Mouse (Mus musculus) kidney, postnatal 14 days (tissue): ENCODE measurements around the gene Gm10961.

Experiments
- DNase-seq: peaks from one replicate; pipeline ENCODE4 v3.0.0; 2022; ENCODE audit warnings: mixed read lengths

Gene Gm10961

GRCm38 (mm10) chr3:107664641-107665040, 33.5 kb downstream of the Gm10961 start:
- no peak for DNase-seq

DNA sequence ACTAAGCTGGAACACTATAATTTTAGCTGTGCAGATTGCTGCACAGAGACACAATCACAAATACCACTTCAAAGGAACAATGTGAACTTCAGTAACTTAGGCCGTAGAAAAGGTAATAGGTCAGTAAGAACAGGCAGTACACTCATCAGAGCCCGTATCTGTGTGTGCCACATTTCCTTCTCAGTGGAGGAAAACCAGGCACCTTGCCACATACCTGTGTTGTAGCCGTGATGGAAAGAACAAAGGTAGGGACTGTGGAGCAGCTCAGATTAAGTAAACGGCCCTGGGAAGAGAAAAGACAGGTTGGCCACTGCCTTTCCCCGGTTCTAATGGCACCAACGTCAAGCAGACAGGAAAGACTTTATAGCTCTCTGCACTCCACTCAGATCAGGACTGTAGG, 36.3 kb downstream of the Gm10961 start:
- DNase-seq, result no peak

DNA sequence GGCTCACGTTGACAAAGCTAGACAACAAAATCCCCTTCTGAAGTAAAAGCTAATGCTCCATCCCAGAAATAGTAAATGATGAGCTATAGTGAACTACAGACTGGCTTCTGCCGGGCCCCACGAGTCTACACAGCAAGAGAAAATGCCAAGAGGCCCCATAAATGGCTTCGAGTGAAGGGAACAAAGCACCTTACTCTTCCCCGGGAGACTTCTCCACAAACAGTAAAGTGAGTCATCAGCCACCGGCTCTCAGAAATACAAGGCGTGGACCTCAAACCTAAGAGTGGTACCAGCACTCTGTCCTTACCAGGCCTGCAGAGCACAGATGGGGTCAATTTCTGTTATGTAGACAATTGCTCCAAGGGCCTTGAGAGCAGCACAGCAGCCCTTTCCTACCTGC, 37.7 kb downstream of the Gm10961 start:
- no peak for DNase-seq

- DNase-seq, result no peak
These were observed 39.4 kb downstream of the Gm10961 start for GRCm38 (mm10) chr3:107670500-107670899.

DNA sequence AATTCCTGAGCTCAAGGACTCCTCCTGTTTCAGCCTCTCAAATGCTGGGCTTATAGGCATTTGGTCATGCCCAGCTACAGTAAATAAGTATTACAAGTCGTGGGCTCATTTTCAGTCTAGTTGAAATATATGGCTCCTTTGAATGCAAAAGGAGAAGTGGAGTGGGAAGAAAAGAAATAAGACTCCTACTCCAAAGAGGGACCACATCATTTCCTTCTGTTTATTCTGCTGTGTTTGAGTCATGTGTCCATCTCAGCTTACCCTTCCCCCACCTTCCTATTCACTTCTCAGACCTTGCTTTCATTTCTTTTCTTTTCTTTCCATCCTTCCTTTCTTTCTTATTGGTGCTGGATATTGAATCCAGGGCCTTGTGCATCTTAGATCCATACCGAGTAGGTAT, 40.4 kb downstream of the Gm10961 start:
- DNase-seq, result no peak

DNA sequence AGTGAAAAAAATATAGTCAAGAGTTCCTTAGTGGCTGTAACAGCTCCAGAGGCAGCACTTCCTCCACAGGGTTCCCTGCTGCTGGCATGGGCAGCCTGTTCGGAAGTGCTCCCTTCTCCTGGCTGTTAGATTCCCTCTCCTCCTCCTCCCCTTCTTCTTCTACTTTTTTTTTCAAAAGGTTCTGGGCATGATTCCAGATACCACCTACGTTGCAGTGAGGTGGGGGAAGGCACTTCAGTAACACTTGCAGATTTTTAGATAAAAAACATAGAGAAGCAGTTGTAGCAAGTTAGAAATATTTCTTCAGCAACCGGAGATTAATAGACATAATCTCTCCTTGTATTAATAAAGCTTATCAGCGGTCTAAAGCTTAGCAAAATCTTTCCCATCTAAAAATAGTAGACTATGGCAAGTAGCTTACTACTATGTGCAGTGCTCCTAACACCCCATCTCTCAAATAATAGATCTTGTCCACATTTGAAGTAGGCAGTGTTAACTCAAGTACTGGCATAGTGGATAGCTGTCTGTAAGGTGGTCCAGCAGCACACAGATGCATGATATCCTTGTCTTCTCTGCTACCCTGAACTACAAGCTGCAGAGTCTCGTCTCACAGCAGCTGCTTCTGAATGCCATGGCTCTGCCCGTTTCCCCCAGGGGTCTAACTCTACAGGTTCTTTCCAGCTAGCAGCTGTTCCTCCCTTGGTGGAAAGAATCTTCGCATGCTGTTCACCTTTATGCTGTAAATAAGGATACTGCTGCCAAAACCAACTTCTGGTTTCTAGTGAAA, 49.9 kb downstream of the Gm10961 start:
- peak; percentile 65 for DNase-seq
